Mouse (Mus musculus): ENCODE measurements around the gene Rad51b.

- TF ChIP-seq CTCF (IDR thresholded peaks at IDR 0.05; ENCODE audit: insufficient read depth, low read length) (no peak), POLR2A (IDR thresholded peaks at IDR 0.05; ENCODE audit: borderline replicate concordance, extremely low read depth, low read depth, low read length) (no peak)
Observed at GRCm38 (mm10) chr12:79745225-79745624, 448.1 kb downstream of the Rad51b start.
